Mouse (Mus musculus) frontal cortex, postnatal 14 days (tissue): ENCODE measurements at regions not wholly inside any gene's neighbourhood (a gene's known extent, or its start where the extent isn't known, plus 50 kb on each side); places are given as distances from the start of the nearest gene placed in this dataset.

Experiments used
- DNase-seq, 2 experiments: peaks; one replicate each; pipeline ENCODE4 v3.0.0; 2022; ENCODE audit warnings: low spot score in 2 of 2

DNA sequence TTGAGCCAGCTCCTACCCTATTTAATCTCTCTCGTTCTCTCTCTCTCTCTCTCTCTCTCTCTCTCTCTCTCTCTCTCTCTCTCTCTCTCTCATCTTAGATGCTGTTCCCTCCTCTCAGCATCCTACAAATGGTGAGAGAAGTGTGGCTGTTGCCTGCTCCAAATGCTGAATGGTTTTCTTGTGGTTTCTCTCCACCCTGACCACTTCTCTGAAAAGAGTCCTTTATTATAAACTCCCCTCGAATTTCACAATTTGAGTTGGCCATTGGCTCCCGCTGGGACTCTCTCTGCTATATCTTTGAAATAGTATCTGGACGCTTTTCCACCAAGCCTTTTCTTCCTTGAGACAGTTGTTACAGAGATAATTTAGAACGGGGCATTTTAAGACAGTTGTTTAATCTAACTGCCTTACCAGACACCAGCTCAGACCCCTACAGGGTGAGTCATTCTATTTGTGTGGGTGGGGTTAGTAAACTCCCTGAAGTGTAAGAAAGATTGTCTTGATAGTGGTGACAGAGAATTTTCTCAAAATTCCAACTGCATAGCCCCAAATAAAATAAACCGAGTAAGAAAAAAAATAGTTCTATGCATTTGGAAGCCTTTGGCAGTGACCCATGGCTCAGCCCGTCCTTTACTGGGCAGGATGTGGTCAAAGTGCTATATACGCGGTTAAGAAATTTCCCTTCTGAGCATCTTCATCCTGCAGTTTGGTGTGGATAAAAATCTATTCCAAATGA lies 58.7 kb upstream of the Ado start:
- DNase-seq: no peak

DNA sequence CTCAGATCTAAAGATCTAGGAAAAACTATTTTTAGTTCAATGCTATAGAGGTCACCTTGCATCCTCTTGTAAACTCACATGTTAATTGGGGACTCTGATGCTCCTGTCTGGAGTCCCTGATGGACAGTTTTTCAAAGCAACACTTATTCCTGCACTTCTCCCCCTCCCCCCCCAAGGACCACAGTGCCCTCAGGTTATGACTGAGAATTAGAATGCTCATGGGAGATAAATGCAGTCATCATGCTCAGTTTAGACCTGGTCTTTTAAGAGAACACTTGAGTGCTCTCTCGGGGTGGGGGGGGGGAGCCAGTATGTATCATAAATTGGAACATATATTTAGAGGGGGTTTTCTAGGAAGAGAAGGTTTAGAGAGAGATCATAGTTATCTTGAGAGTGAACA lies 58.0 kb upstream of the Ado start:
- no peak for DNase-seq

DNA sequence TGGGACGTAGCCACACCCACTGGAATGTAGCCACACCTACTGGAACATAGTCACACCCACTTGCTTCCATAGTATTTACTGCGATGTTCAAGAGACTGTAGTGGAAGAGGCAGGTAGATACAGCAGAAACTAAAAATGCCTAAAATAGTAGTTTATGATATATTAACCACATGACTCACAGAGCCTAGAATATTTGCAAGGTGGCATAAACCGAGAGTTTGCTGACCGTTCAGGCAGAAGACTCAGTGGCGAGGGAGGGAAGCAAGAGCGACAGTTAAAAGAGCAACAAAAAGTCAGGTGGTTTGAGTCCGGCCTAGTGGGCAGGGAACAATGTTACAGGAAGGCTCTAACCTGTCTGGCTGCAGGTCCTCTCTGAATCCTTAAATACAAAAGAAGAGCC lies 50.6 kb upstream of the Ado start:
- DNase-seq: no peak

DNA sequence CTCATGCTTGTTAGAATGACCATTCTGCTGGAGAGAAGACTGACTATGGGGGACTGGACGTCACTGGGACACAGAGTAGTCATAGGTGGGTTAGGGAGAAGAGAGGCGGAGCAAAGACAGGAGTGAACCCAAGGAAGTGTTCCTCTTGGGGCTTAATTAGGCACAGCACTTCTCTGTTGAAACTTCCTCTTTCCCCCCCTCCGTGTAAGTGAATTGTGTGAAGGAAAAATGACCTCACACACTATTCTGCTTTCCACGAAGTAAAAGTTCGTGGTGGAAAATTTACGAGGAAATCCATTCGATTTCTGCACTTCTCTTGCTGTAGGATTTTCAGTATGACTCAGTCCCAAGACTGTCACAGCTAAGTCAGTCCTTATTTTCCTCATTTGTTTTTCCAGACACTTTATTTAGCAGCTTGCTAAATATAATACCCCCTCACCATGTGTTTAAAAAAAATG lies 49.9 kb upstream of the Ado start:
- no peak for DNase-seq
